Mouse (Mus musculus): Measurements from ENCODE around the gene Rag2. TPM values are rescaled to one million over a fixed set of nuclear protein-coding genes. Genes with fewer than 3 reads are reported as not detected.

The Rag2 gene
- total RNA-seq, 2 experiments from 2014 or later: not detected

DNA sequence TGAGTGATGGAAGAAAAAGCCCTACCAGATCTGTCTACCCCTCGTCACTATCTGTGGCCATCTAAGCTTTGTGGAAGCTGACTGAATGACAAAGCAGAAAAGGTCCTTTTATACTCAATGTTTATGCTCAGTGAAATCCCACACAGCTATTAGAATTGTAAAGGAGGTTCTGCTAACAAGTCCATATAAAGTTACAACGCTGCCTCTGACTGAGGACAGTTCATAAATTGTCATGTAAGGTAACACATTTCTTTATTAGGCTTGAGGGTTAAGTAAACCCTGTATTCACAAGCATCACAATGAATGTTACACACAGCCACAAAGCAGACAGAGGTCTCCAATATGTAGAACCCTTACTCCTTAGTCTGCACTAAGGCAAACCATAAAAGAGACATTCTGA lies 507 bp upstream of the Rag2 start:
- DNase-seq (ENCODE audit: low spot score): no peak

DNA sequence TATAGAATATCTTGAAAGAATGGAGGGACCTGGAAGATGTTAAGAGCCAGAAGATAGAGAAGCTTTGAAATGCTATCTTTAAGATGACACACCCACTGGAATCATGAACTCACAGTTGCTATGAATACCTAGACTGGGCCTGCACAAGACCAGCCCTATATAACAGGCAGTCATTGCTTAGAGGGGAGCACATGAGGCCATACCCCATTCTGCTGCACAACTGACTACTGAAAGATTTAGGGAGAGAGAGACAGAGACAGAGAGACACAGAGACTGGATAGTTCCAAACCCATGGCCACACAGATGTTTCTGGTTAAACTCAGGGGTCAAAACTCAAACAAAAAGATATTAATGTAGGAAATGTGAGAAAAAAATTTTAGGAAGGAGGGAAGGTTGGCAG lies 2.7 kb downstream of the Rag2 start:
- DNase-seq (ENCODE audit: low spot score): no peak

DNA sequence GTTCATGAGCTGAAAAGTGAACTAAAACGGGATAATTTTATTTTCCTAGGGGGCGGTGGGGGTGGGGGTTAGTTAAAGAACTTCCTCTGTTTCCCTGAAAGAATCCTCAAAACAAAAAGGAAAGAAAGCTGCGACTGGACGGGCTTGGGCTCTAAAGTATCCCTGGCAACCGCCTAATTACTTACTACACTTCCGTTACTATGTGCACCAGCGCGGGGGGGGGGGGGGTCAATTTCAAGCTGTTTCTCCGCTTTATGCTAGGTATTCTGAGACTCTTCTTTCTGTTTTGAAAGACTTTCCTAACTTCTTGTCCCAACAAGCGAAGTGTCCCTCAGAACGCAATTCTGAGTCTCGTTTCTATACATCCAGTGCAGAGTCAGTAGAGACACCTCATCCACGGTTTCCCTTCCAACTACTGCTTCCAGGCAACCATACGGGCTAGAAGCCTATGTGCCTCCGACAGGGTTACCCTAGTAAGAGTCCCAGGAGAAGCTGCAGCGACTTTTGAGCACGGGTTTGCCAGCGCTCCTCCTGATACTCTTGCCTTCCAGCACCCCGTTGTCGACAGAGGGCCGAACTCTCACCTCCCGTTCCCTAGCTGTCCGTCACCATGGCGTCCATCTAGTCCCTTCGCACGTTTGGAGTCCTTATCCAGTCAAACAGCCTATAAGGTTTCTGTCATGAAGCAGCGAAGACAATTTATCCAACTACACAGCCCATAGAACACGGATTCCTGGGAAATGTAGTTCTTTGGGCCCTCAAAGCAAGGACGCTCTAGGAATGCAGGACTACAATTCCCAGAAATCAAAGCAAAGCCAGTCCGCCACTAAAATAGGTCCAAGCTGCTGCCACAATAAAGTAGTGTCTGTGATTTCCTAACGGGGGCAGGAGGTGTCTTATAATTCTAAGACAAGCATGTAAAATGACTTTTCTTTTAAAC lies 4.0 kb downstream of the Rag2 start:
- DNase-seq (ENCODE audit: low spot score): peak; percentile 93

DNA sequence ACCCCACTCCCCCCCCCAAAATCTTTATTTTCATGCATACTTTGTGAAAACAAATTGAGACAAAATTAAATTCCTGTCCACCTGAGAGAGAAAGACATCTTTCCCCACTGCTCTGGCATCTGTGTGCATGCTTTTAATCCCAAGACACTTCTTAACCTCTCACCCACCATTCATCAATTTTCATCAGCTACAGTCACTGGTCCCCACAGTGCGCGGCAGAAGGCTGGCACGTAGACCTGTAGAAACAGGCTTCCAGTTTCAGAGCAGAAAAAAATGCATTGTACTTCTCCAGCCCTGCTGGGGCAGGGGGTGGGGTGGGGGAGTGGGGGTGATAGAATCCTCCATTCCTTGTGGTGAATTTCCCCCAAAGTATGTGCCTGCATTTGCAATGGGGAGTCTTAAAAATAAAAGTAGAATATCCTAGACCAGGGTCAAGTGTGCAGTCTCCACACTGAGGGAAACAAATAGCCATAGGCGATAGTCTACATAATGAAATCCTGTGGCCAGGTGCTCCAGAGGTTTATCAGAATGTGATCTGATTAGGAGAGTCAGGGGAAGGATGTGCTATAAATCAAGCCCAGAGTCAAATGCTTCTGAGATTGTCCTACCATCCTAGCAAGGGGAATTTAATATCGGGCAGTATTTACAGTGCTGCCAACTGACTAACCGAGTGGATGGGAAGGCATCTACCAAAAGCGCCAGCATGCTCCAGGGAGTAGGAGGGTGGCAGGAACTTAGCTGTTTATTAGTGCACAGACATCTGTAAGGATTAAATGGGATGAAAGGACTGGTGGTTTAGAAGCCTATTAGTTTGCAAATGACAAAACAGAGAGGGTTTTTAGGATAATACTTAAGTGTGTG lies 14.7 kb downstream of the Rag2 start:
- DNase-seq (ENCODE audit: low spot score): no peak

DNA sequence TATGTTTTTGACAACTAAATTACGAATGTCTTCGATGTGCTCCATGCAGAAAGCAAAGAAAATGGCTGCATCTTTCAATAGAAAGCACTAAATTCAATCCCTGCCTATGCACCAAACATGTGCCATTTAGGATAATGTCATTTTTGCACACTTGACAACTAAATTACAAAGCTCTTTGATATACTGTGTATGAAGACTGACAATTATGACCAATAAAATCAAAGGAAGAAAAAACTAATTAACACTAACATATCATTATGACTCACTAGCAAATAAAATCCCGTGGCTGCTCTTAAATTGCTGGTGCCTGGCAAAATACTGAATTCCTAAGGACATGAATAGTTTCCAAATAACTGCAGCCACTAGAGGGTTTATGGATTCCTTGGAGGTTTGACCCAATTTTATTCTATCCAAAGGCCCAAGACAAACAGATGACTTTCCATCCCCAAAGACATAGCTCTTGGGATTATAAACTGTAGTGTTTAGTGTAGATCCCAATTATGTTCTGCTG lies 15.4 kb downstream of the Rag2 start:
- DNase-seq (ENCODE audit: low spot score): no peak

DNA sequence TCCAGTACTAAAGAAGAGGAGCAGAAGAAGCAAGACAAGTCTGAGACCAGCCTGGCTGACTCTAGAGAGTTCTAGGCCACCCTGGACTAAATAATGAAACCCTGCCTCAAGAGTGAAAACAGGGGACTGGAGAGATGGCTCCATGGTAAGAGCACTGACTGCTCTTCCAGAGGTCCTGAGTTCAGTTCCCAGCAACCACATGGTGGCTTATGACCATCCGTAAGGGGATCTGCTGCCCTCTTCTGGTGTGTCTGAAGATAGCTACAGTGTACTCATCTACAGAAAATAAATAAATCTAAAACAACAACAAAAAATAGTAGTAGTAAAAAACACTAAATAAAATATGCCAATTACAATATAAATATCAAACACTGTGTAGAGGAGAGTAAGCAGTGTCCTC lies 21.3 kb downstream of the Rag2 start:
- DNase-seq (ENCODE audit: low spot score): no peak

DNA sequence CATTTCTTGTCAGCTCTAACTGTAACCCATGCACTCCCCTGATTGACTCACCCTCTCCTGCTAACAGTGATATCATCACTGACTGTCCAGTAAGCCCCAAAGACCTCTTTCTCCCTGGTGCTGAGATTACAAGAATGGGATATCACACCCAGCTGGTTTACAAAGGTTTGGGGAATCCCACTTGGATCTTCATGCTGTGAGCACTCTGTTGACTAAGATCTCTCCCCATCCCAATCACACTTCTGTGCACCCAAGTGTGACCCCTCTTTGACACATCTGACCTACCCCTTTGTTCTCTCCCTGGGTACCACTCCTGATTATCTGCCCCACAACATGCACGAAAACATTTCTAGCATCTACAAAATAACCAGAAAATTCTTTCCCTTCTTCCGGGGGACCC lies 23.8 kb downstream of the Rag2 start:
- no peak for DNase-seq (ENCODE audit: low spot score)

DNA sequence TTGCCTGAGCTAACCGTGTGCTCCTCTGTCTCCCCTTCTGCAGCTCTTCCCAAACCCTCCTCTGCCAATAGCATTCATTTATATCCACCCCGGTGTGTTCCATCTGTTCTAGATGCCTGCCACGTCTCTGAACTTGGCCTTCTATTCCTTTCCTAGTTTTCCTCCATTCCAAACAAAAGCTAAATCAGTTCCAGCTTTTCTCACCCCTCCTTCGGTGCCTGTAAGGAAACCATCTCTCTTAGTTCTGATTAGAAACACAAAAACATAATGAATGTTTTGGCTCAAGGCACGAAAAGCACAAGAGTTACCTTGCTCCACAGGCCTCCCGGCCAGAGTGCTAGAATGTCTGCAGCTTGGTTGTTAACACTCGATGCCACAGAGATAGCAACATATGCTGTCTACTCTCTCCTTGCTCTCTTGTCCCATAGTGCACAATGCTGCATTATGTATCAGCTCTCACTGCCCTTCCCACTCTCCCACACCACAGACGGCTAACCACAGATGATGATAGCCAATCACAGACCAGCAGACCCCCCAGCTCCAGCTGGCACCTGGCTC lies 24.7 kb downstream of the Rag2 start, which contains the start of the genes Rag1 and B230118H07Rik:
Gene Rag1, minus strand, starts transcription at position 388 of the 558 bp plus-strand sequence.
Gene B230118H07Rik, minus strand, starts transcription at position 419 of the 558 bp plus-strand sequence.
- no peak for DNase-seq (ENCODE audit: low spot score)

DNA sequence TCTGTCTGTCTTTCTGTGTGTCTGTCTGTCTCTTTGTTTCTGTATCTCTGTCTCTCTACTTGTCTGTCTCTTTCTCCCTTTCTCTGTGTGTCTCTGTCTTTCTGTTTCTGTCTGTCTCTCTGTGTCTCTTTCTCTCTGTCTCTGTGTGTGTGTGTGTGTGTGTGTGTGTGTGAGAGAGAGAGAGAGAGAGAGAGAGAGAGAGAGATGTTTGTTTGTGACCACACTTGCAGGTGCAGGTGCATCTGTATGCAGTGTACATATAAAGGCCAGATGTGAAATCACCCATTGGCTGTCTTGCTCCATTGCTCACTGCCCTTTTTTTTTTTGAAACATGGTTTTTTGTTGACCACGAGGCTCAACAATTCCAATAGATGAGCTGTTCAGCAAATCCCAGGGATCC lies 25.9 kb downstream of the Rag2 start:
- no peak for DNase-seq (ENCODE audit: low spot score)

DNA sequence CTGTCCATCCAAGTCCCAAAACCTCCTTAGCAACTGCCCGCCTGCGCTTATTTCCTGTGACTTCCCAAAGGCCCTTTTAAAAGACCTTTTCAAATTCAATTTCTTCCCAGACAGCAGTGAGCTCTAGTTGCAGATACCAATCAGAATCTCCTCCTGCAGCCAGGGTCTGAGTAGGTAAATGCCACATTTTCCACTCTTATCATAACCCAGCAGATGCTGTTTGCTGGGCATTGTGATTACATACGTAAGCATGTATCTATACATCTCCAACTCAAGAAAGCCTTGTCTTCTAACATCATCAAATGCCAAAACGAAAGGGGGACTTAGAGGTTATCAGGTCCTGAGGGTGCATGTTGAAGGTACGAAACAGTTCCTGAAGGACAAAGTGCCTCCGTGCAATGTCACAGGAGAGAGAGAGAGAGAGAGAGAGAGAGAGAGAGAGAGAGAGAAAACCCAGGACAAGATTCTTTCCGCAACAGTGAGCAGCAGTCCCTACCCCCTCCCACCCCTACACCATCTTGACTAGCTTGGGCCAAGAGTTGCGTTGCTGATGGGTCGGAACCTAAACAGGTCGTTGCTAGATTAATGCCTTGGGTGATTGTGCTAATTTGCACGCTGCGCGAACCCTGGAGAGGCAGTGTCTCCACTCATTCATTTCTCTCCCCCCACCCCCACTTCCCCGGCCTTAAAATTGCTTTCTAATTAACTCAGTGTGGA lies 27.8 kb downstream of the Rag2 start:
- DNase-seq (ENCODE audit: low spot score): no peak

DNA sequence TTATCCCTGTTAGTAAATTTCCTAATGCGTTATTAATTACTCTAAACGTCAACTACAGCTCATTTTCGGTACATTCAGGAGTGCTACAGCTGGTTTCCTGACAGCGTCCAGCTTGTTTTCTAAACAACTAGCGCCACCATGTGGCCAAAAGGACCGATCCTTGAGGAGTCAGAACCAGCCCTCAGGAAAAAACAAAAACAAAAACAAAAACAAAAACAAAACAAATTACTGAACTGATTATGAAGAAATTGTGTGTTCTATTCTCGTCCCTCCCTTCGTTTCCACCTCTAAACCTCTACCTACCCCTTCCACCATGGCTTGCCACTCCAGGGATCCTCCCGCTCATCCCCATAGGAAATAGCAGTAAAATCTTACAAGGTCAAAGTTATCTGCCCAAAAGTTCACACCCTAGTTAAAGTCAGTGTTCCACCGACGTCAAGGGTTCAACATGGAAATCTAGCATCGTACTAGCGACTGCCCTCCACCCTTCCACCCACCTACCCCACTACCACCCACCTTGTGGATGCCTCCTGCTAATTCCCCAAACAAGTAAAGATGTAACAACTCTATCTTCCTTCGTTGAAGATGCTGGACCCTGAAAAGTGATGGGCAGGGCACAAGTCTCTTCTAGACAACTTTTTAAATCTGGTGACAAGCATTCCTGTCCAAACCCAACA lies 28.5 kb downstream of the Rag2 start:
- DNase-seq (ENCODE audit: low spot score): peak; percentile 56

DNA sequence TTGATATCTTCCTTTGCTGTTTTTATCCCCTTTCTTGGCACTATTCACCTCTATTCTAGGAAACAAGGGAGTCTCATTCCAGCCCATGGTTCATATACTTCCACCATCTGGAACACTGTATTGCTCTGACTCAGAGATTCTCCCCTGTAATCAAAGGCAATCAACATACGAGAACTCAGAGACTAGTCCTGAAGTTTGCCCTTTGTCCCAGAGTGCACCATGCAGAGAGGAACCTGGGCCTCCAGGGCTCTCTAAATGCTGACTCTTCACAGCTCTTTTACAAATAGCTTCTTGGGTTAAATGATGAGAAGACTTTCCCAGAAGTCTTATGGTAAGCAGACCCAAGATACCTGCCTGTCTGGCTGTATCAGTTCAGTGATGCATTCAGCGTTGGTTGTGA lies 36.0 kb downstream of the Rag2 start:
- DNase-seq (ENCODE audit: low spot score): no peak

DNA sequence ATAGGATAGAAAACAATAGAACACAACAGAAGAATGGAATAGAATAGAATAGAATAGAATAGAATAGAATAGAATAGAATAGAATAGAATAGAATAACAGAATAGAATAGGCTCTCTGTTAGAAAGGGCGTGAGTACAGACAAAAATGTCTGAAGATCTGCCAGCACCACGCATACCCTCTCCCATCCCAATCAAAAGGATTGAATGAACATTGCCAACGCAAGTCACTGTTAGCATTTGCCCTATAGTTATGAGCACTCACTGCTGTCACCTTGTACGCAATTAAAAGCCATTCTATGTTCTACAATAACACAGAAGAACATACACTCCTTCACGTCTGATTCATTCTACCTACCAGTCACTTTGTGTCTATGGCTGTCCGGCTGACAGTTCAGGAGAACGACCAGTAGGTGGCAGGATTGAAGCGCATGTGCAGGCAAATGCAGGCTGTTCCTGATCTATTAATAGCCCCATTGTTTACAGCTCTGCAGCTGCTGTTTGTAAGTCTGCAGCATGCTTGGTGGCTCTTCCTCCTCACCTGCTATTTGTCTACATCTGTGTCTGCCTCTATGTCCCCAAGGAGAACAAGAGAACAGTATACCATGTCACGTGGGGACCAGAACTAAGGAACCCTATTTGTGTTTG lies 40.7 kb downstream of the Rag2 start:
- peak; percentile 65 for DNase-seq (ENCODE audit: low spot score)

DNA sequence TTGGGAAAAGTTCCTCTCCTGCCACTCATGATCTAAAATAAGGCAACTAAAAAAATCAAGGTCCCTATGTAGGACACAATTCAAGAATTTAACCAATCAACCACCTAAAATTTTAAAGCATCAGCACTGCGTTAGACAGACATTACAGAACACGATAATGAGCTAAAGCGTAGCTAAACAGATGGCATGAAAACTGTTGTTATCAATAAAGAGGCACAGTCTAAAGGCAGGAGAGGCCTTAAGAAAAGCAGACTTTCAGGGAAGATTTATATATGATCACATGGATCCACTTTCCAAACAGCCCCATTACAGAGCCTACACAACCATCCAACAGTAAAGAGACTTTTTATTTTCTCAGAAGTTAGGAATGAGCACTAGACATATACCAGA lies 41.2 kb downstream of the Rag2 start:
- no peak for DNase-seq (ENCODE audit: low spot score)

DNA sequence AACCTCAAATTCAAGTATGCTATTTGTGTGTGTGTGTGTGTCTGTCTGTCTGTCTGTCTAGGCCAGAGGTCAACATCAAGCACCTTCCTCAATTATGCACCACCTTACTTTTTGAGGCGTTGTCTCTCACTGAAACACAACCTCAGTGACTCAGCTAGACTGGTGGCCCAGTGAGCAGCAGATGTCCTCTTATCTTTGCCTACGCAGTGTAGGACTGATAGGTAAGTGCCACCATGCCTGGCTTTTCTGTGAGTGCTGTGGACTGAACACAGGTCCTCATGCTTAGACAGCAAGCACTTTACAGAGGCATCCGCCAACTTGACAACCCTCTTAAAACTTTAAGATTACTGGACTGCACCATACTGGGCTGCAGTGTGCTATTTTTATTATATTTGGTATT lies 44.2 kb downstream of the Rag2 start:
- no peak for DNase-seq (ENCODE audit: low spot score)

DNA sequence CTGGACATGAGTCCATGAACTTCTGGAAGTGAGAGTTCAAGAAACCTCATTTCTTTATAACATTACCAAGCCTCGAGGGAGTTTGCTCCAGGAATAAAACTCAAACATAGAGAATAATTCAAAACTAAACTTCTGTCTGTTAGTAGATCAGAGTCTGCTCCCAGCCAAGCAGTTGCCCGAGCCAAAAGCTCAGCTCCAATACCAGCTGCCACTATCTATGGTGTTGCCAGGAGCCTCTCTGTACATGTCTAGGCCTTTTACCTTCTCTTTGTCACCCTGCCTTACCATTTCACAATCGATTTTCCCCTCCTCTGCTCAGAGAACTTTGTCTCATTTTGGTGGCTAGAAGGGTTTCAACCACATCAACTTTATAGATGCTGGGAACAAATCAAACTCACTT lies 49.0 kb downstream of the Rag2 start:
- no peak for DNase-seq (ENCODE audit: low spot score)

DNA sequence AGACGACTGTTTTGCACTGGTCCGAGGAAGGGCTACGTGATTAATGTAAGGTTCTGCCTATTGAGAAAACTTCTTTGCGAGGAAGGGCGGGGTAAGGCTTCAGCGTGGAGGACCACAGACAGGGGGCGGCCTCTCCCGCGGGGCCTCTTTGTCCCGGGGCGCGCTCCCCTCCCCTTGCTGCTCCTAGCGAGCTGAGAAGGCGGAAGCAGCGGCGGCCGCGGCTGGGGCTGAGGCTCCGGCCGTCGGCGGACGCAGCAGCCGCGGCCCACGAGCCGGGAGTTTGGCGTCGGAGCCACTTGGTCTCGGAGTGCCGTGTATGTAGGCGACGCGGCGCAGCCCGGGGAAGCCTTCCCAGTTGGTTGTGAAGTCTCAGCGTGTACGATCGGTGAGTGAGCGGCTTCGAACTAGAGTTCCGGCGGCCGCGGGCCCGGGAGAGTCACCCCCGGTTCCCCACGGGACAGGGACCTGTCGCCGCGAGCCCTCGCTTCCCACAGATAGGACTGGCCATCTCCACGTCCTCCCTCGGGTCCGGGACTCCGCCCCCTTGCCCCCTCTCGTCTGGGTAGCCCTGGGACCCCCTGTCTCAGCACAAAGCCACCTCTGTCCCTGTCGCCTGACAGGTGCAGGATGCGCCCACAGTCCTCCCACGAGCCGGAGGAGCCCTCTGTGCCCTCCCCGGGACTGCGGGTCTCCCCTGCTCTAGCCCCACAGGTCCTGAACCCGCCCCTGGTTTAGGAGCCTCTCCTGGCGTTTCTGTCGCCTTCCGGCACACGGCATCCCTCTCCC lies 53.9 kb downstream of the Rag2 start, which contains the start of gene Traf6:
Gene Traf6, plus strand, starts transcription at position 194 of the 786 bp plus-strand sequence.
- peak; percentile 88 for DNase-seq (ENCODE audit: low spot score)

DNA sequence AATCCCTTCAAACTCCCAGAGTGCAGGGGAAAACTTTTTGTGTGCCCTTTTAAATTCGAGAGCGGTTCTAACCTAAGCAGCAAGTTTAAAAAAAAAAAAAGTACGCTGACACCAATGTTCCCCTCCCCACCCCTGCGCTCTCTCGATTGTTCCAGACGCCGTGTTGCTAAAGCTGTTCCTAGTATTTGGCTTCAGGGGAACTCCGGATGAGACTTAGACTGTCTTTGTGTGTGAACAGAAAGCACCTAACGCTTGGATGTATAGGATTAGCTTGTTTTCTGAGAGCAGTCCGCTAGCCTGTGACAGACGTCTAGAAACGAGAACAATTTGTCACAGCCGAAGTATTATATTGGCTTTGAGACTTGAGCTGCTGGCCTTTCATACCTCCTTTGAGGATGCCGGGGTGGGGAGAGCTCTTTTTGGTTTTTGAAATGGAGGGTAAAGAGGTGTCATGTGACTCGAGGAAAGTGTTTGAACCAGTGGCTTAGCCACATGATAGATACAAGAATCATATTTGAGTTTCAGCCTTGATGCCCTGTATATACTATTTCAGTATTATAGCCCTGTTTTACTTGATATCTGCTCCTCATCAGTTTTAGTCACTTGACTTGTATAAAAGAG lies 54.8 kb downstream of the Rag2 start:
- no peak for DNase-seq (ENCODE audit: low spot score)

Measured in gastrocnemius, adult 18-20 months (tissue).